Mouse (Mus musculus): ENCODE results near the gene Patl2.
A peak's percentile ranks its signal among the peaks of the same experiment; 100 is the strongest.

The Patl2 gene

DNA sequence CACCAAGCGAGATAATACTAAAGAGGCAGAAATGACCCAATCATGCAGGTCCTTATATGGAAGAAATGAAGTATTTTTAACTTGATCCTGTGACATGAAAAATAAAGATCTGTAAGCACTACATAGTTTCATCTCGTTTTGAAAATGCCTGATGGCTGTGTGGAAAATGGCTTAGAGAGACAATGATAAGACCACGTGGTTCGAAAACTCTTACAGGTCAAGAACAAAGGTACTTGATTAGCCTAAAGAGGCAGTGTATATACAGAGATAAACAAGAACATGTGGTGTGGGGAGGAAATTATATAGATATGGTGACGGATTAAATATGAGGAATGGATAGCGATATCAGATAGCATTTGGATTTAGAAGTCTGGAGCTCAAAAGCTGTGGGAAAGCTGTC, 14.7 kb downstream of the Patl2 start:
- DNase-seq (ENCODE audit: low spot score), result no peak

DNA sequence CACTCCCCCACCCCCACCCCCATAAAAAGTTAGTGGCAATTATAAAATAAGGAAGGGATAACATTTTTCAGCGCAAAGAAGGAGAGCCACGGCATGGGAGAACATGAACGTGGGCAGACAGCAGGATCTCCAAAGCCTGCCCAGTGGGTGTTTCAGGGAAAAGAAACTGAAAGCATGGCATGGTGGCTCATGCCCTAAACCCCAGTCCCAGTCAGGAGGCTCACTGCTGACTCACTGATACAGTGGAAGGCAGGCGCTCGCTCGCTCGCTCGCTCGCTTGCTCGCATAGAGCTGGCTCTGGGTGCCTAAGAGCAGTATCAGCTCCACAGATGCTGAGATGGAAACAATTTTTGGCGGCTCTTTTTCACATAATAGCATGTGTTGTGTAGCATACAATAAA, 21.7 kb downstream of the Patl2 start:
- DNase-seq (ENCODE audit: low spot score), result no peak

DNA sequence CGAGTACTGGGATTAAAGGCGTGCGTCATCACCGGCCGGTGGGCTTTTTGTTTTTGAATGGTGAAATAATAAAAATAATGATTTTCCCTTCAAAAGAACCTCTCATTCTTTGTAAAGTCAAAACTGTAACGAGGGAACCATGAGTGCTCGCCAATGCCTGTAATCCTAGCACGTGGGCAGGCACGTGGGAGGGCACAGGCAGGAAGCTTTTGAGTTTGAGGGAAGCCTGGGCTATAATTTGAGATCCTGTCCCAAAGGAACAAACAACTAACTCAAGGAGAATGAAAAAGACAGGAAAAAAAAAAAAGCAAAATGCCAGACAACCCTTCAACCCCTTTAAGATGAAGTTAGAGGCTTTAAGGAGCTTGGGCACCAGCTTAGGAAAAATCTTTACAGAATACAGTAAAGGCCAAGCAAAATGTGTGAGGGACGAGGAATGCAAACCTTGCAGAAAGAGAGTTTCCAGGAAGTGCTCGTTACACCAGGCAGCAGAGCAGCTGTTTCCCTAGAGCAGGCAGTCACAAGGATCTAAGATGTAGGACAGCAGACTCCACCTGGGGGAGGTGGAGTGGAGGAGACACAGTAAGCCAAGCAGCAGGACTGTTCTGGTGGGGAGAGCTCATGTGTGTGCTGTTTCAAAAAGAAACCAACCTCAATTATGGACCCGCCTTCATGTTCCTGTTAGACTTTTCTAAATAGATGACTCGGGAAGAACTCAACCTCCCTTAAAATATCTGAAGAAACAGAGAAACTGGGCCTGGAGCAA, 22.4 kb downstream of the Patl2 start:
- no peak for DNase-seq (ENCODE audit: low spot score)

DNA sequence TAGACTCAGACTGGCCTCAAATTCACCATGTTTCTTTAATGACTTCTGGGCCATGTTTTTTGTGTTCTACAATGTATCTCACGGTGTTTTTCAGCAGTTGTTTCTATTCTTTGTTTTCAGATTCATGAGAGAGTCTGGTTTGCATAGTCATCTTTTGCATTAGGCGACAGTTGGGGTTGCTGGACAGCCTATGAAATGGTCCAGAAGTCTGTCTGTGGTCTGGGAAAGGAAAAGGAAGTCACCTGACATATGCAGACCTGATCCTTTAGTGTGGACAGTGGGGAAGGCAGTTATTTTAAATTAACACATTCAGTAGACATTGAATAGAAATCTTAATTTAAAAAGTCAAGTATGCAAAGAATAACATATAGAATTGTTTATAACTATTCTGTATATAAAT, 23.5 kb downstream of the Patl2 start:
- no peak for DNase-seq (ENCODE audit: low spot score)

DNA sequence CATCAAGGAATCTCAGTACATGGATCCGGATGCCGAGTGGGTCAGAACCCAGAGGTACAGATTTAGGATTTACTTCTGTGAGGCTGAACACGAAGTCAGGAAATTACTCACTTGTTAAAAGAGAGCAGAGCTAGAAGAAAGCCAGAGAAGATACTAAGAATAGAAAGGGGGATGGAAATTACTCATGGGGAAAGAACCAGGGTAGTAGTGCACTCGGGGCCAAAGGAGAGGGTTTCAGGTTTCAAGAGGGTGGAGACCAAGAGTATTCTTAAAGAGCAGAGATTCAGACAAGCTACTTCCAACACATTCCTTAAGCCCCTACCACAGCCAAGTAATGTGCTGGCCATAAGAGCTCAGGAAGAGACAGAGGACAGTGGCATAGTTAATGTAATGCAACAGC, 24.4 kb downstream of the Patl2 start:
- no peak for DNase-seq (ENCODE audit: low spot score)

DNA sequence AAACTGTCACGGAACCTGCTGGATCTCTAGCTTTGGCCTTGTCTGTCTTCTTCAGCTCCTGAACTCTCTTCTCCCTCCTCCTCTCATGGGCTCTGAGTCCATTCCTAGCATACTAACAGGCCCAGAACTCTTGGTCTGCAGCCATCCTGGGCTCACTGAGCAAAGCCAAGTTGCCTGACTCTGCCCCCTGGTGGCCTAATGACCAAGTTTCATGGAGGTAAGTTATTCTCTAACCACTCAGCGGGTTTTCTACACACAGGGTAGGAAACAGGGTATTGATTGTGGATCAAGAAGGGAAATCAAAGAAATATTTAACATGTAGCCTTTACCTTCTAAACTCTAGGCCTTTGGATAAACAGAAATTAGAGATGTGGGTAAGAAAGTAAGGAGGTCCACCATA, 25.3 kb downstream of the Patl2 start, which contains the start of gene Trim69:
Trim69 (plus strand) TSS at position 21 of the 400 bp plus-strand sequence.
- DNase-seq (ENCODE audit: low spot score), result peak; percentile 51

DNA sequence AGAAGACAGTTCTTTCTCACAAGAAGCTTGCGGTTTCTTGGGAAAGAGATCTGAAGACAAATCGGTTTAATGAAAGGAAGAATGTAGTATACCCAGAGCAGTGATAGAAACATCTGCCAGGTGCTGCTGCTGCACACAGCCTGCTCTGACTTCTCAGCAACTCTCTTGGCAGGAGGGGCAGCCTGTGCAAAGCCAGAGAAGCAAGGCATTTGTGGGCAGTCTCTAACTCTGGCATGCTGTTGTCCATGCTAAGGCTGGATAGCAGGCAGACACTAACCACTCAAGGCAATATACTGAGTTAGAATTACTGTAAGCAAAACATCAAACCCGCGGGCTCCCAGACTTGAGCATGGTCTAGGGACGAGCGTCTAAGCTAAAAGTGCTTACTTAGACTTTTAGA, 26.3 kb downstream of the Patl2 start:
- DNase-seq (ENCODE audit: low spot score), result no peak

DNA sequence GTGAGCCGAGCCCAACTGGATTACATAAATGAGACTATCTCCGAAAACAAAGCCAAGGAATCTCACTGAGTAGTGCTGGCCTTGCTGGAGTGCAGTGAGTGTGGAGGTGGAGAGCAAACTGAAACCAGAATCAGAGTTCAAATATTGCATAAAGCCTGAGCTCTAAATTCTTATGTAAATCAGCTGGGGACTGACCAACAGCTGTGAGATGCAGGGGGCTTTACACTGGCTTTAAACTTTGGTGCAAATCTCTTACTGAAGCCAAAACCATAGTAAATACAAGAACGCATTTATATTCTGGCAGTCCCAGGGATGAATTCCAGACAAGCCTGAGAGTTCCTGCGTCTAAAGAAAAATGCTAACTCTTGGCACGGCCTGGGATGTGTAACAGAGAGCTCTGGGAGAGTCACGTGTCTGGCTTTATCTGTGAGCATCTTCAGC, 27.6 kb downstream of the Patl2 start:
- no peak for DNase-seq (ENCODE audit: low spot score)

DNA sequence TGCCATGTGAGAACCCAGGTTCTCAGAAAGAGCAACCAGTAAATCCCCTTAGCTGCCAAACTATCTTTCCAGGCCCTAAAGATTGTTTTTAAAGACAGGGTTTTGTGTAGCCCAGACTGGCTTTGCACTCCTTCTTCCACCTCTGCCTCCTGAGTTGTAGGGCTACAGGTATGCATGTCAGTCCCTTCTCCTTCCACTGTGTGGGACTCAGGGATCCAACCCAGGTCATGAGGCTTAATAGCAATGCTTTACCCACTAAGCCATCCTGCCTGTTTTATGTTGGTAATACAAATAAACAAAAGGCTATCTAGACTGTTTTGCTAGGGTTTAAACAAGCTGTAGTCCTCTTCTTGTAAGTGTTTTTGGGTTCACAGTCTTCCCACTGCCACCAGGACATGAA, 28.4 kb downstream of the Patl2 start:
- DNase-seq (ENCODE audit: low spot score), result no peak

DNA sequence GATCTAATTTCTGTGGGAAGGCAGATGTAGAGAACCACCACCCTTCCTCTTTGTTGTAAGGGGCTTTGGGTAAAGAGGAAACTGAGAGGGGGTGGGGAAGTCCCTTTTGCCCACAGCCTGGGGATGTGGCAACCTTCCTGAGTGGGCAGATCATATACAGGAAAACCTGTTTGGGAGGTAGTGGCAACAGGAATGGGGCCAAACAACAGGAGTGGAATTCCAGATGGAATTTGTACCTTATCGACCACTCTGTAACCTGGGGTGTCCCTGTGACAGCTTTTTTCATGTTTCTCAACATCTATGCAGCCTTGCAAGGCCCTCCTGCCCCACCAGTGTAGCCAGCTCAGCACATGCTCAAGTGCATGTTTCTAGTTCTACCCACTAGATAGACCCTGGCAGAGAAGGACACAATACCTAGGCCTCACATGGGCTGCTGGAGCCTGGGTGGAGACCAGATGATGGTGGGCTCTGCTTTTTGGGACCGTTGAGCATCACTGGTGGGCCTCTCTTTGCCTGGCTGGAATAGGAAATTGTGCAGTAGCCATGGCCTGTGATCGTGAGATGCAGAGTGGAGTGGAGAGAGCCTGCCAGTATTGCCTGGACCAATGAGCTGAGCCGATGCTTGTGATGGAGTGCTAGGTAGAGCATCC, 29.8 kb downstream of the Patl2 start:
- no peak for DNase-seq (ENCODE audit: low spot score)

DNA sequence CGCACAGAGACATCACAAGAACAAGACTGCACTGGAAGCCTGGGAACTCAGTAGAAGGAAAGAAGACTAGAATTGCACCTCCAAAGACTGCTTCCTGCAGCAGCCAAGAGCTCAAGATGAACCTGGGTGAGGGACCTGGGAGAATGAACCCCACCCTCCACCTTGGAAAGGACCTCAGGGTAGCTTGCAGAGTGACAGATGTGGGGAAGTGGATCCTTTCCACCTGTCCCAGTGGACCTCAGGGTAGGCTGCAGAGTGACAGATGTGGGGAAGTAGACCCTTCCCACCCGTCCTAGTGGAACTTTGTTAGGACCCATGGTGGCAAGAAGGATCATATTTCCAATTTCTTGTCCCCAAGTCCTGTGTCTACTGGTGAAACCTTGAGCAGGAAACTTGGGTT, 30.7 kb downstream of the Patl2 start:
- DNase-seq (ENCODE audit: low spot score), result no peak

DNA sequence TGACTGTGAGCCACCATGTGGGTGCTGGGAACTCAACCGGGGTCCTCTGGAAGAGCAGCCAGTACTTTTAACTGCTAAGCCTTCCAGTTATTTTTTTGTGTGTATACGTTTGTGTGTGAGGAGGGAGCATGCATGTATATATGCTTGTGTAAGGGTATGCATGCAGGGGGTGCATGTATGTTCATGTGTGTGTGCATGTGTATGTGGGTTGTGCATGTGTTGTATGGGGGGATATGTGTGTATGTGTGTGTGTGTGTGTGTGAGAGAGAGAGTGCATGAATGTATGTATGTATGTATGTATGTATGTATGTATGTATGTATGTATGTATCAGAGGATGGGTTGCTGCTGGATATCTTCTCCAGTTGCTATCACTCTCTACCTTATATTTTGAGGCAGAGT, 31.5 kb downstream of the Patl2 start:
- no peak for DNase-seq (ENCODE audit: low spot score)

DNA sequence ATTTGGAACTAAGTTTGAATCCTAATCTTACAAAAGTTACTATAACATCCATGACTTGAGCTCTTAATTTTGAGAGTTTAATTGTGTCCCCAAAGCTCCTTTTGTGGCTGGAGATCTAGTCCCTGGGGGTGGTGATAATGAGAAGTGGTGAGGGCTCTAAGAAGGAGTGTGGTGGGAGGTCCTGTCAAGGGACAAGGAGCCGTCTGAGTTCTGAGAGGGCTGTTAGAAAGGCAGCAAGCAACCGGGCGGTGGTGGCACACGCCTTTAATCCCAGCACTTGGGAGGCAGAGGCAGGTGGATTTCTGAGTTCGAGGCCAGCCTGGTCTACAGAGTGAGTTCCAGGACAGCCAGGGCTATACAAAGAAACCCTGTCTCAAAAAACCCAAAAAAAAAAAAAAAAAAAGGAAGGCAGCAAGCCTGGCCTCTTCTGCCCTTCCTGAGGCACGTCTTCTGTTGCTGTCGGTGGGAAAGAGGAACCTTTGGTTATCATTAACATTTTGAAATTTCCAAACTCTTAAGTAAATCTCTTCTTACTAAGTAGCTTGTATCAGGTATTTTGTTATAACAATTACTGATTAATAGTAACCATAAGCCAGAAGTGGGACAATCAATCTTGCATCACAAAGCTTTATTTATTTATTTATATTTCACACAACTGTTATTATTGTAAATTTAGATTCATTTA, 32.2 kb downstream of the Patl2 start:
- DNase-seq (ENCODE audit: low spot score), result no peak

DNA sequence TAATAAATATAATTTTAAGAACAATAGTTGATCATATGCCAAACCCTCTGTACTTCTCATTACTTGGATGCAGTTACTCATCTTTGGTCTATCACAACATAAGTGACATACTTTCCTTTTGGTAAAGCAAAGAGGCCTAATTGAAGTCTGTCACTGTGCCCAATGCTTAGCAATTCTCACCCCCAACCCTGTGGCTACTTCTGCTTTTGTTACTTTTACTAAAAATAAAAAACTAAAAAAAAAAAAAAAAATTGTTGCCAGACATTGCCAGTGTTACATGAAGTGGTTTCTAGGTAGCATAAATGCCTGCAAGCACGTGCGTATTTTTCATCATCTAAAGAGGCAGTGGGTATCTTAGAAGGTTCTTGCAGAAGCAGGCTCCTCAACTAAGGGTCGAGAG, 33.1 kb downstream of the Patl2 start:
- no peak for DNase-seq (ENCODE audit: low spot score)

DNA sequence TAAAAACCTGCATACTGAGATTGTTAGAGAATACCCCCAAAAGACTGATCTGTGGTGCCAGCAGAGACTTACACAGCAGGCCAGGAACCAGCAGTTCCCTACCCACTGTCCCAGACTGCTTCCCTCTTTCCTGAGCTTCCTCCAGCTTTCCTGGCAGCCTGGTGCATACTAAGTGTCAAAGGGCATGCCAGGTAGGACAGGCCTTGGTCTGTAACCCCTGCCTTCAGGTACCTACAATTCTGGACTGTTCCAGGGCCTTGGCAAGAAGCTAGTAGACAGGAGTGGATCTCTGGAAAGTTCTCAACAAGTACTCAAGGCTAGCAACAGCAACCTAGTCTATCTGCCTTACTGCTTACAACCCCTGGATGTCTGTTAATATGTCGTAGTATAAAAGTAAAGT, 34.8 kb downstream of the Patl2 start:
- no peak for DNase-seq (ENCODE audit: low spot score)

DNA sequence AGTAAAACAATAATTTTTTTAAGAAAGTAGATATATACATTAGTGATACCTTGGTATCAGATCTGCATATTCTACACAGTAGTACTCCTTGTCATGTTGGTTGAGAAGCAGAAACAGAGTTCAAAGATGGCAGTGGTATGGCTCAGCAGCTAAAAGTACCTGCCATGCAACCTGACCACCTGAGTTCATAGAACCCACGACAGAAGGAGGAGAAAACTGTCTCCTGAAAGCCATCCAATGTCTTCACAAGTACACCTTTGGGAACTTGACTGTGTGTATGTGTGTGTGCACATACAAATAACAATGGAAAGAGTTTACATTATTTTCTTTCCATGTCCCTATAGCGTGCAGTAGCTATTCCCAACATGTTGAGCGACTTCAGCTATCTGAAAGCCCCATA, 36.3 kb downstream of the Patl2 start:
- no peak for DNase-seq (ENCODE audit: low spot score)

DNA sequence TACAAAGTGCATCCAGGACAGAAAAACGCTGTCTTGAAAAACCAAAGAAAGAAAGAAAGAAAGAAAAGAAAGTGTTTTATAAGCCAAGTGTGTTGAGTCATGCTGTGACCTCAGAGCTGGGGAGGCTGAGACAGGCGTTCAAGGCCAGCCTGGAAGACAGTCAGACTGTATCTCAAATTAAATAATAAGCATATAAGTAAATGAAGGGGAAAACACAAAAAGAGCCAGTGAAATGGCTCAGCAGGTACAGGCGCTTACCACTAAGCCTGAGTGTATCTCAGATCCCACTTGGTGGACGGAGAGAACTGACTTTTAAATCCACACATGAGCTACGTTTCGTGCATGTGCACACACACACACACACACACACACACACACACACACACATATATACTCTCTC, 36.7 kb downstream of the Patl2 start:
- no peak for DNase-seq (ENCODE audit: low spot score)

DNA sequence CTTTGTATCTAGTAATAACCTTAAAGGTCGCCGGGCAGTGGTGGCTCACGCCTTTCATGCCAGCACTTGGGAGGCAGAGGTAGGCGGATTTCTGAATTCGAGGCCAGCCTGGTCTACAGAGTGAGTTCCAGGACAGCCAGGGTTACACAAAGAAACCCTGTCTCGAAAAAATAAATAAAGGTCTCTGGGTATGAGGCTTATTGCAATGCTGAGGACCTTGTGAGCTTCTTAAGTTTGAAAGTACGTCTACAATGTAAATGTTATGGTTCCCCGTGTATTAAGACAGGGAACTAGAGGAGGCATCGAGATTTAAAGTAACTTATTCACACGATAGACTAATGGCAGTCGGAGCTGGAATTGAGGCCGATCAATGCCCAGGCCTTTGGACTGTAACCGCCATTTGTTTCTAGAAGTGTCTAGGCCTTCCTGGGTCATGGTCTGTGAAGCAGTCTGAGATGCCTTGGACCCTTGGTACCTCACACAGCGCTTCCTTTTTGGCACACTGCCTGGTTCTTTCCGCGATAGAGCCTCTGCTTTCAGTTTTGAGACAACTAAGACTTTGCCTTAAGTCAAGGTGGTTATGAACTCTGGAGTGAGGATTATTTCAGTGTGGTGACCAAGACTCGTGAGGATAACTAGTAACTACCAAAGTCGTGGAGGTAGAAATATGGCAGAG, 37.6 kb downstream of the Patl2 start:
- peak; percentile 41 for DNase-seq (ENCODE audit: low spot score)

DNA sequence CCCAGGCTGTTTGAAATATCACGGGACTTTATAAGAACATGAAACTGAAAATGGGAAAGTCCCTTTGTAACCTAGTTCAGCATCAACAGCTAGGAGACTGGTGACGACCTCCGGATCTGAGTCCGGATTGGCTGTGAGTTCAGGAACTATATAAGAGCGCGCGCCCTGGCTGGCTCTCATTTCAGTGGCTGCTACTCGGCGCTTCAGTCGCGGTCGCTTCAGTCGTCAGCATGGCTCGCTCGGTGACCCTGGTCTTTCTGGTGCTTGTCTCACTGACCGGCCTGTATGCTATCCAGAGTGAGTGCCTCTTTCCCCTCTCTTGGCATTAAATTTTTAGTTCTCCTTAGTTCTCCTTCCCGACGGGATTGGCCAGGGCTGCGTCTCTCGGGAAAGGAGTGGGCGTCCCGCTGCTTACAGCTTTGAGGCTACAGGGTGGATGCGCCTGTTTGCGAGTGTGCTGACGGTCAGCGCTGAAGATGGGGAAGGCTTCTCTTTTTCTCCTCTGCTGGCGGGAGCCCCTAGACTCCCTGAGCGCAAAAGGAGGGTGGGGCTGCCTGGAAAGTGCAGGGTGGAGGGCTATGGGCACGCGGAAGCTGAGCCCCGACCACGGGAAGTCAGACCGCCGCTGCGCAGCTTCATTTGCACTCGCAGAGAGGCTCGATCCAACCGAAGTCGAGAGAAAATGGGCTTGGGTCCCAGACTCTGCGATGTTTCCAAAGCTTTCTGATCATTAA, 38.3 kb downstream of the Patl2 start, which contains the start of gene B2m:
B2m (plus strand) TSS at position 179 of the 734 bp plus-strand sequence.
- peak; percentile 86 for DNase-seq (ENCODE audit: low spot score)

DNA sequence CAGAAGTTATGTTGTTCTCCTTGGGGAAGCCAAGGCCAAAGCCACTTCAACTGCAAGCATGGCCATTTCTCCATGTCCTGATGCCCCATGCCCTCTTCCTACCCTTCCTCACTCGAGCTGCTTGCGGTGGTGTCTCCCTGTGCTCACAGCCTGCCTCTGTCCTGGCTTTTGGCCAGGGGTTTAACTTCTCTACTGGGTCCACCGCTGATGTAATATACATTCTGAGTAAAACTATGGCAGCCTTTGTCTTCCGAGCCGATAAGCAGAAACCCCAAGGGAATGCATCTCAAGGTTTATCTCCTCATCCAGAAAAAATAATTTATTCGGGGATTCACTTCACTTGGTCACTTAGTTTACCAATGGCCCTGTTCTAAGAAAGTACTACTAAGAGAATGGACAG, 39.3 kb downstream of the Patl2 start:
- peak; percentile 14 for DNase-seq (ENCODE audit: low spot score)

DNA sequence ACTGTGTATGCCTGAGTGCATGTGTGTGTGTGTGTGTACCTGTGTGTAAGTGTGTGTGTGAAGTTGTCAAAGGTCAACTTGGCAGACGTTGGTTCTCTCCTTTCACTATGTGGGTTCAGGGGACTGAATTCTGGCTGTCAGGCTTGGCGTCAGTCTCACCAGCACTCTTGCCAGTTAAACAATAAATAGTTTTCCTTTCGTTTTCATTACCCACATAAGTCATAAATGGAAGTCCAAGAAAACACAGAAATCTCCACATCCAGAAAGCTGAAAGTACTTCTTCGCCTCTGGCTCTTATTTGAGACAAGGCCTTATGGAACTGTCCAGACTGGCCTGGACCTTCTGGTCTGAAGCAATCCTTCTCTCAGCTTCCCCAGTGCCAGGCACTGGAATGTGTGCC, 40.2 kb downstream of the Patl2 start:
- no peak for DNase-seq (ENCODE audit: low spot score)

DNA sequence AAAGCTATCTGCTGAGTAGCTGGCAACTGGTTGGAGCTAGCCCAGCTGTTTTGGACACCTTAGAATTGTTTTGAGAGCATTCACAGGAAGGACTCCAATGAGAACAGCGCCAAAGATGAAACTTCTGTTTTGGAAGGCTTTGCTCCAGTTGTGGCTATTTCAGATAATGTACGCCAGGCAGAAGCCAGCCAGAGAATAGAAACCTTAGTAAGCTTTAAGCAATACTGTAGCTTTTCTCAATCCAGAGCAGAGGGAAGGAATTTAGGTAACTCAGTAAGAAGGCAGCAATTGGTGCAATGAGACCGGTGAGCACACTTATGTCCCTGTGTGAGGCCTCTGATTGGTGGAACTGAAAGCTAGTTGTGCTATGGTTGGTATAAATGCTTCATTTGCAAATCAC, 42.9 kb downstream of the Patl2 start:
- no peak for DNase-seq (ENCODE audit: low spot score)
